Mouse (Mus musculus) kidney, adult 8-10 months (tissue): ENCODE measurements at regions not wholly inside any gene's neighbourhood (a gene's known extent, or its start where the extent isn't known, plus 50 kb on each side); places are given as distances from the start of the nearest gene placed in this dataset.
"Not testable (repeated sequence)": the region's sequence is repeated elsewhere in the genome, so short reads cannot be mapped to it uniquely, and the experiment has no call there.

ENCODE experiments used
- DNase-seq, 2 experiments: peaks; one replicate each; pipeline ENCODE4 v3.0.0; 2022

DNA sequence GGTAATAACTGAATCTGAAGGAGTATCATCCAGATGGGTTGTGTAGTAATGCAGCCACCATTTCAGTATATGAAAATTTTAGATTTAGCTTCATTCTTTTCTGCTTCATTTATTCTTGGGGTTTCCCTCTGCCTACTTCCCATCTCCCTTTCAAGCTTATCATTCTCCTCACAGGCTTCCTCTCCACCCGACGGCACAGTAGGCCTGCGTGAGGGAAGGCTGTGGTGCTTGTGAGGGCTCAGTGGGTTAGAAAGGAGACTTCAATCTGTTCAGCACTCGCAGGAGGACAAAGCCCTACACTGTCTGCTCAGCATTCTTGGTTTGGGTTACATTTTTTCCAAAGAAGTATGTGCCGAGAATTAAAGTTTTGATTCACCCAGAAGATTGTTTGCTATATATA, 804.2 kb upstream of the Olfr1507 start:
- DNase-seq = not testable (repeated sequence)

DNA sequence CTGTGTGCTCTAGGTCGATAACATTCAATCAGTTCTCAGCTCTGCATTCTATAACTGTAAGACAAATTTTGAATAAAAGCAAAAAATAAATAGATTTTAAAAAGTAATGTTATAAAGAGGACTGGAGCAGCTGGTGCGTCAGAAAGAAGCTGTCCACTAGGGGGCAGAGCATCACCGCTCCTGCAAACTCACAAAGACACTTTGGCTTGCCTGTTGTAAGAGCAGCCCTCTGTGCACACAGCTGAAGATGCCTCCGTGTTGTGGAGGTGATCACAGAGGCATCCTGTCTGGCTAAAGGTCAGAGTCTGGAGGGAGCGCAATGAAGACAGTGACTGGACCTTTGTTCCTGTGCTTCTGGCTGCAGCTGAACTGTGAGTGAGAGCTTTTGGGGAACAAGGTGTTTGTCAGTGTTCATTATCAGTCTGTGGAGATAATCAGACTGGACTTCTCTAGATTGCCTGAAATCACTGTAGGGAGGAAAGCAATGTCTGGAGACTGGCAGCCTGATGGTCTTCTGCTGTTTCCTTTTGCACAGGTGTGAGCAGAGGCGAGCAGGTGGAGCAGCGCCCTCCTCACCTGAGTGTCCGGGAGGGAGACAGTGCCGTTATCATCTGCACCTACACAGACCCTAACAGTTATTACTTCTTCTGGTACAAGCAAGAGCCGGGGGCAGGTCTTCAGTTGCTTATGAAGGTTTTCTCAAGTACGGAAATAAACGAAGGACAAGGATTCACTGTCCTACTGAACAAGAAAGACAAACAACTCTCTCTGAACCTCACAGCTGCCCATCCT, 788.0 kb upstream of the Olfr1507 start:
- not testable (repeated sequence) for DNase-seq

GRCm38 (mm10) chr14:53273218-53273617, 777.7 kb upstream of the Olfr1507 start:
- not testable (repeated sequence) for DNase-seq

- not testable (repeated sequence) for DNase-seq
Measured at GRCm38 (mm10) chr14:53267693-53268092, 772.1 kb upstream of the Olfr1507 start.

DNA sequence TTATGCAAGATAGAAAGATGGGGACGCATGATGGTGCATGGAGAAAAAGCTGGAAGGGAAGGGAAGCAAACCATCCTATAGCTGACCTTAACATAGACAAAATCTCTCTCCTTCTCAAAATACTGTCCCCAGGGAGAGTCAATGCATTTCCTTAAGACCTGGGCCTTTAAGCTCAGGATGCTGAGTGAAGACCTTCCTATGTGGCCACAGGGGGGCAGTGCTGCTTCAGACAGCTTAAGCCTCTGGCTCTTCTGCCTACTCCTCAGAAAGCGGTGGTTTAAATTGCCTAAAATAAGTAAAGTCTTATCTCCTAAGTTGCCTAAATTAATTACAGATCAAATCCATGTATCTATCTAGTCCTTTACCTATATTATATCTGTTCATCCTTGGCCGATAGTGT, 760.4 kb upstream of the Olfr1507 start:
- DNase-seq = not testable (repeated sequence)

GRCm38 (mm10) chr14:53253470-53253869, 757.9 kb upstream of the Olfr1507 start:
- not testable (repeated sequence) for DNase-seq

DNA sequence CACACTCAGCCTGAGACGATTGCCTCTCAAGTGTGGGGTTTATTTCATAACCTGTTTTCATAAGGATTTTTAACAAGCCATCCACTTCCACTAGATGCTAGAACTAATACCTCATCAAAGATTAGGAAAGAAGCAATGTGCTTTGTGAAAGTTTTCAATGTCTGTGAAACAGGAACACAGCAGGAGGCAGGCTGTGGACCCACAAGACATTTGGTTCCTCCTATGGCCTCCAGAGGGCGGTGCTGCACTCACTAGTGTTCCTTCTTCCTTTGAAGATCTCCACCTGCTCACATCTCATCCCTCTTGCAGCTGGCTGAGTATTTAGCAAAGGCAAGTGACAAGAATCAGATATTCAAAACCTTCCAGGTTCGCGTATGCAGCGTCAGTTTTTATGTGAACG, 735.6 kb upstream of the Olfr1507 start:
- DNase-seq = not testable (repeated sequence)

DNA sequence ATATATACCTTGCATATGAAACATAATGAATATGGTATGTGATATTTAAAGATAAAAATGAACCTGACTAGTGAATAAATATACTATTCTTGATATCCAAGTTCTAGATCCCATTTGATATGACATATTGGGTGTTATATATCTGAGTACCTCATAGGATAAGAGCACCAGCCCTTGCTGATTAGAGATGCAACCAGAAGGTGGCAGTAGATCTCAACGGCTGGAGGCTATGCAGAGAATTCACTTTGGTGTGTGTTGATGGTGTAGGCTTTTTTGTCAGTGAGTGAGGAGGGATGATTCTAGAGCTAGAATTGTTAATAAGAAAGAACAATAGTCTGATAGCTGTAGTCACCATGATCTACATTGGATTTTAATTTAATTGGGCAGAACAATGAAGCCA, 729.2 kb upstream of the Olfr1507 start:
- not testable (repeated sequence) for DNase-seq

DNA sequence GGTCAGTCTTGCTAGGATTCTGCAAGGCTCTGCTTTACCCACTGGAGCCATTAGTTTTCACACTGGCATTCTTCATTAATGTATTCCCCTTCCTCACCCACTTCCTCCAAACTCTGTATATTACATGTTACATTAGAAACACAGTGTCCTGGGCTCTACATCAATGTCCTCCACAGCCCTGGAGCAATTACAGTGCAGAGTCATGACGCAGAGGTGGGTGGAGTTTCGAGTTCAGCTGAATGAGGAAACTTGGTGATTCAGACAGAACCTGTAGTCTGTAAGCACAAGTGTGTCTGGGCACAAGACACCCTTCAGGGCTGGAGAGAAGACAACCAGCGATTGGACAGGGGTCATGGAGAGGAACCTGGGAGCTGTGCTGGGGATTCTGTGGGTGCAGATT, 715.0 kb upstream of the Olfr1507 start:
- not testable (repeated sequence) for DNase-seq

DNA sequence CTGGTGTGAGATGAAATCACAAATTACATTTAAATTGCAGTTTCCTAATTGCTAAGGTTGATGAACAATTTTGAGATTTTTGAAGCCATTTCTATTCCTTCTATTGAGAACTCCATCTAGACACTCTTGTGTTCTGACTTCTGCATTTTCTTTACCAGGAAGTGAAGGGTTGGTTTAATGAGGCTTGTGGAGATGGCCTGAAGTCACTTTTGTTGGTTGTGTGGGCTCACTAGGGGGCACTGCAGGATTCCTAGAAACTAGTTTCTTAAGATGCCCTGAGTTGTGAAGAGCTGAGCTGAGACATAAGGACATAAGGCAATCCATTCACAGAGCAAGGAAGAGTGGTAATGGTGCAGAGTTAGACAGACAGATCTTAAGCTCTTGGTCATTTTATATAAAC, 713.7 kb upstream of the Olfr1507 start:
- not testable (repeated sequence) for DNase-seq

- DNase-seq = not testable (repeated sequence)
Measured at GRCm38 (mm10) chr14:53190931-53191330, 695.4 kb upstream of the Olfr1507 start.

GRCm38 (mm10) chr14:53174099-53174498, 678.5 kb upstream of the Olfr1507 start:
- not testable (repeated sequence) for DNase-seq

- DNase-seq = not testable (repeated sequence)
Measured at GRCm38 (mm10) chr14:53166327-53166726, 670.8 kb upstream of the Olfr1507 start.

DNA sequence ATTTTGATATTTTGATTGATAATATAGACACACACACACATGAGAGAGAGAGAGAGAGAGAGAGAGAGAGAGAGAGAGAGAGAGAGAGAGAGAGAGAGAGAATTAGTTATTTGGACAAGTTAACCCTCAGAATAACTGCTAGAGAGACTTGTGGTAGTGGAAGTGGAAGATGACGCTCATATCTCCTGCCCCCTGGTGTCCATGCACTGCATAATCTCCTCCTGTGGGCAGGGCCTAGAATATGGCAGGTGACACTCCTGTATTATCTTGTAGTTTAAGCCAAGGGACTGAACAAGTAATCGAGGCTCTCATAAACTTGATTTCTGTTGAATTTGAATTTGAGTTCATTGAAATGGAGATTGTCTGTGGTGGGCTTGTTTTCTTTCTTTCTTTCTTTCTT, 663.5 kb upstream of the Olfr1507 start:
- not testable (repeated sequence) for DNase-seq

- not testable (repeated sequence) for DNase-seq
Measured at GRCm38 (mm10) chr14:53134783-53135182, 639.2 kb upstream of the Olfr1507 start.

- peak in 1 of 2 experiments; percentile 9 for DNase-seq
Measured at GRCm38 (mm10) chr14:53132390-53132789, 636.8 kb upstream of the Olfr1507 start.

- peak in 1 of 2 experiments; percentile 34 for DNase-seq
Measured at GRCm38 (mm10) chr14:53121704-53122103, 626.2 kb upstream of the Olfr1507 start.

GRCm38 (mm10) chr14:53109732-53110131, 614.2 kb upstream of the Olfr1507 start:
- DNase-seq = not testable (repeated sequence)

- not testable (repeated sequence) for DNase-seq
Measured at GRCm38 (mm10) chr14:53101362-53101761, 605.8 kb upstream of the Olfr1507 start.

- not testable (repeated sequence) for DNase-seq
Measured at GRCm38 (mm10) chr14:53090921-53091320, 595.4 kb upstream of the Olfr1507 start.

- DNase-seq = not testable (repeated sequence)
Measured at GRCm38 (mm10) chr14:53081853-53082252, 586.3 kb upstream of the Olfr1507 start.

DNA sequence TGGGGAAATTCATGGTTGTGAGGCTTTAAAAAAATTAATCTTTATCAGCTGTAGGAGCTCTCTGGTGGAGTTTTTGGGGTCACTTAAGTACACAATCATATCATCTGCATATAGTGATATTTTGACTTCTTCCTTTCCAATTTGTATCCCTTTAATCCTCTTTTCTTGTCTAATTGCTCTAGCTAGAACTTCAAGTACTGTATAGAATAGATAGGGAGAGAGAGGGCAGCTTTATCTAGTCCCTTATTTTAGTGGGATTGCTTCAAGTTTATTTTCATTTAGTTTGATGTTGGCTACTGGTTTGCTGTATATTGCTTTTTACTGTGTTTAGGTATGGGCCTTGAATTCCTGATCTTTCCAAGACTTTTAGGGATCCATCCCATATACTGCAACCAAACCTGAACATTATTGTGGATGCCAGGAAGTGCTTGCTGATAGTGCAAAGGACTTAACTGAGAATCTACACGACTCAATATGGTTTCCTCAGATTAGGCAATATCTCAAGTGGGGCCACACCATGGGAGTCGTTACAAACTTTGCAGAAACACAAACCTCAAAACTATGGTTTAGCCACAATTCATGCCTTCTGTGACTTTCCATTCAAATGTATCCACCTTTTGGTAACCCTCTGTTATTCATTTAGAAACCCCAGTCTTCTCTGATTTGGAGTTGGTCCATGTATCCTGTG, 585.6 kb upstream of the Olfr1507 start:
- DNase-seq = not testable (repeated sequence)

DNA sequence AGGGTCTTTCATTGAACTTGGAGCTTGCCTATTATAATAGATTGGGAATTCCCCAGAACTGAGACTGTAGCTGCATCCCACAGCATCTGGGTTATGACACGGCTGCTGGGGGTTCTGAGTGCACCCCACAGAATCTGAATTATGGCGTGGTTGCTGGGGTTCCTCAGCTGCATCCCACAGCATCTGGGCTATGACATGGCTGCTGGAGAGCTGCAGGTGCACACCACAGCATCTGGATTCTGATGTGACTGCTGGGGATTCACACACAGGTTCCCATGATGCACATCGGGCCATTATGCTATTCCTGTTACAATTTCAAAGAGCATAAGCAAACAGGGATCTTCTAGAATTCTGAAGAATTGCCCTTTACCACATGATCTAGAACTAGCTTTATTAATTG, 585.0 kb upstream of the Olfr1507 start:
- not testable (repeated sequence) for DNase-seq

- not testable (repeated sequence) for DNase-seq
Measured at GRCm38 (mm10) chr14:53075937-53076336, 580.4 kb upstream of the Olfr1507 start.
